Mouse (Mus musculus): ENCODE data around the gene Veph1.

The Veph1 gene

DNA sequence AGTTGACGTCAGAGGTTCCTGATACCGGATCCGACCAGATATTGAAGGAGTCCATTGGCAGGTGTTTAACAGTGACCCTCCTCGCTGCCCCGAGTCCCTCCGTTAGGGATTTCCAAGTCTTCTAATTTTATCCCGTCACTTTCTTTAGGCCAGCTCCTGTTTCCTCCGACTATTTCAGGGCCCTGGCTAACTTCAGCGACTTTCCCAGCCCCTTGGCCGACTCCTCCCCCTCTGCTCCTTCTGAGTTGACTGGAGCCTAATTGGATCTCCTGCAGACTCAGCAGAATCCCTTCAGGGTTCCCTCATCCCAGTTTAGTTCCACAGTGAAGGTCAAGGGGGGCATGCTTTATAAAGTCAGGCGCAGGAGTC, 75.4 kb downstream of the Veph1 start:
- no peak for DNase-seq

DNA sequence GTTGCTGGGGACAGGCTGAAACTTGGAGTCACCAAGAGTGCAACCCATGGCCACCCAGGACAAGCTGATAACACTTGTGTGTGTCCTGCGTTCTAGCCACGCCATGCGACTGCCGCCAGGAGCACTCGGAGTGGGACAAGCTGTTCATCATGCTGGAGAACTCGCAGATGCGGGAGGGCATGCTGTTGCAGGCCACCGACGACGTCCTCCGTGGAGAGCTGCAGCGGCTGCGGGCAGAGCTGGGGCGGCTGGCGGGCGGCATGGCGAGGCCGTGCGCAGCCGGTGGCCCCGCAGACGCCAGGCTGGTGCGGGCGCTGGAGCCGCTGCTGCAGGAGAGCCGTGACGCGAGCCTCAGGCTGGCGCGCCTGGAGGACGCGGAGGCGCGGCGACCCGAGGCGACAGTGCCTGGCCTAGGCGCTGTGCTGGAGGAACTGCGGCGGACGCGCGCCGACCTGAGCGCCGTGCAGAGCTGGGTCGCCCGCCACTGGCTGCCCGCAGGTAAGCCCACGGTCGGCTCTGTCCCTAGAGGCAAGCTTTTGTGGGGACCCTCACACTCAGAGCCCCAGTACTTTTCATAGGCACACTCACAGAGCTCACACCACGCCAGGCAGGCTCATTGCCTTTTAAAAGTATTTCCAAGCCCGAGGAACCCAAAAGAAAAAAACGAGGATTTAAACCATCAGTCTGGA, 75.9 kb downstream of the Veph1 start:
- no peak for DNase-seq

GRCm38 (mm10) chr3:66219655-66220191, 76.9 kb downstream of the Veph1 start, which contains the start of gene Ptx3:
Ptx3 (plus strand) TSS chr3:66219910.
- DNase-seq, result no peak

GRCm38 (mm10) chr3:66215759-66216158, 80.9 kb downstream of the Veph1 start:
- DNase-seq, result no peak

- DNase-seq, result no peak
Observed at GRCm38 (mm10) chr3:66213524-66213923, 83.1 kb downstream of the Veph1 start.

GRCm38 (mm10) chr3:66208836-66209573, 87.6 kb downstream of the Veph1 start:
- no peak for DNase-seq

- no peak for DNase-seq
Observed at GRCm38 (mm10) chr3:66193910-66194562, 102.6 kb downstream of the Veph1 start.

GRCm38 (mm10) chr3:66179647-66180046, 117.0 kb downstream of the Veph1 start:
- DNase-seq, result no peak

DNA sequence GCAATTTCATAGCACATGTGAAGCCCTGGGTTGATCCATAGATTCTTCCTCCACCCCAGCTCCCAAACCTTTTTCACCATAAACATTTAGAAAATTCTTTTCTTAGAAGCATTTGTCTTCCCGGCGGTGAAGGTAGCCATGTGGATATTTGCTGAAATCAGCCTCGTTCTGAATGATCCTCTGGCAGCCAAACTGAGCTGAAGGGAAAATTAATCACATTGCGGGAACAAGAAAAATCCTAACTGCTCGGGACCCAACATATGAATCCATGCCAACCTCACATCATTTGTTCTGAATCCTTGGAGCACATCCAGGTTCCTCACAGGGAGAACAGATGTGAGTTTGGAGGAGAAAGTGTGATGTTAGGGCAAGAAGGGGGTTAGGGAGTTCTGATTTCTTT, 123.7 kb downstream of the Veph1 start:
- DNase-seq, result no peak

DNA sequence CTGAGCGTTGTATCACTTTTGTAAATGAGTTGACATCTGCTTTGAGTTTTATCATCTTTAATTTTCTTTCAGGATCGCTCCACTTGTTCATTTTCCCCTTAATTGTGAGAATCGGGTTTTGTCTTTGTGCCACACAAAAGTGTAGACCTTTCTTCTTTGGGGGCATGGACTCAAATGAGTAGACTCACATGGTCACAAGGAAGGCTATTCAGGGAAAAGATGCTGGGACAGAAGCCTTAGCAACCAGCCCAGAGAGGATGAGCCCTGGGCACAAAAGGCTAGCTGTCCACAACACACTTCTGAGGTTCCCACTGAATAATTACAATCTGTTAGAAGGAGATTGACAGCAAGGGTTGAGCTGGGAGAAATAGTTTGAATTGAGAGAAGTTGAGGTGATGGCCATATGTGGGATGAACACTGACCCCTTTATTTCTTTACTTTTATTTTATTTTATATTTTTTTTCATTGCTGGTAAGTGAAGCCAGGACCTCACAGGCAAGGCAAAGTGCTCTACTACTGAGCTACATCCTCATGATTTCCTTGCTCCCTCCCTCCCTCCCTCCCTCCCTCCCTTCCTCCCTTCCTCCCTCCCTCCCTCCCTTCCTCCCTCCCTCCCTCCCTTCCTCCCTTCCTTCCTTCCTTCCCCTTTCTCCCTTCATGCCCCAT, 126.6 kb downstream of the Veph1 start:
- no peak for DNase-seq

GRCm38 (mm10) chr3:66166606-66167290, 129.9 kb downstream of the Veph1 start:
- no peak for DNase-seq

- DNase-seq, result no peak
Observed at GRCm38 (mm10) chr3:66165026-66165425, 131.6 kb downstream of the Veph1 start.

- DNase-seq, result no peak
Observed at GRCm38 (mm10) chr3:66164585-66164984, 132.1 kb downstream of the Veph1 start.

DNA sequence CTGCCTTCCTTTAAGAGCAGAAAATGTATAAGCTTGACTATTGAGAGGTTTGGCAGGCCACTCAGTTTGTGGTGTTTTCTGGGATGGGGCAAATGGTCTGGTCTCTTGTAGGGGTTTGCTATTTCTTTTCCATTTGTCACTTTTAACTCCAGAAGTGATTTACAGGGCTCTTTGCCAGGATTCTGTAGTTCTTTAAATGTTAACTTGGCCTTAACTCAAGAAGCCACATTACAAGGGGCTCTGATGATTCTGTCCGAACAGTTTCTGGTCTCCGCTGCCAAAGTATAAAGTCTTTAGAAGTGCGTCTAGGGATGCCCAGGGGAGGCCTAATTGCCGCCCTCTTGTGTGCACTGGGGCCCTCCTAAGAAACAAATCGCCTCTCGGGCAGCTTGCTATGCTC, 134.0 kb downstream of the Veph1 start:
- no peak for DNase-seq

DNA sequence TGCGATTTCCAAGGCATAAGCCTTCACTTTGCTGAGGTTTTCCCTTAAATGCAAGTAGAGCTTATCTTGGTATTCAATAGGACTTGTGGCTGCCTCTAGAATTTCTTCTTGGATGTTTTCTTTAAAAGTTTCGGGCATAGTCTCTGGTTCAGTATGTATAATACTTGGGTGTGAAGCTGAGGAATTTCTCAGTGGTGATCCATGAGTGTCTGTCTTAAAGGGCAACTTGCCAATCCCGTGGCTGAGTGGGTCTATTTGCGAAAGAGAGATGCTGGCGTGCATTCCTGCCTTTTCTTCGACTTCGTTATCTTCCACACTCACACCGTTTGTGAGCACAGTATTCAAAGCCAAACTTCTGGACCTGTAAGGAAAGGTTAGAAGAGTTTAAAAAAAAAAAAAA, 138.7 kb downstream of the Veph1 start:
- no peak for DNase-seq

- DNase-seq, result no peak
Observed at GRCm38 (mm10) chr3:66137601-66138000, 159.0 kb downstream of the Veph1 start.

GRCm38 (mm10) chr3:66131264-66131950, 165.2 kb downstream of the Veph1 start:
- DNase-seq, result no peak

DNA sequence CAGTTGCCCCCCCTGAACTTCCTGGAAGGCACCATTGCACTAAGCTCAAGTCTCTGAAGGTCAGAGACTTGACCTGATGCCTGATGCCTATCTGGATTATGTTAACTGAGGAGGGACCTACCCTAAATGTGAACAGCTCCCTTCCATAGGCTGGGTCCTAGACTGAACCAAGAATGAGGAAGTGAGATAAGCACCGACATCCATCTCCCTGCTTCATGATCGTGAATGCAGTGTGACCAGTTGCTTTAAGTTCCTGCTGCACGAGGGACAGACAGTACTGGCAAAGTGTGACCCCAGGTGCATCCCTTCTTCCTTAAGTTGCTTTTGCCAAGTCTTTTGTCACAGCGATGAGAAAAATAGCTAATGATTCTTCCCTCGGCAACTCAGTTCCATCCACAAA, 166.9 kb downstream of the Veph1 start:
- no peak for DNase-seq

DNA sequence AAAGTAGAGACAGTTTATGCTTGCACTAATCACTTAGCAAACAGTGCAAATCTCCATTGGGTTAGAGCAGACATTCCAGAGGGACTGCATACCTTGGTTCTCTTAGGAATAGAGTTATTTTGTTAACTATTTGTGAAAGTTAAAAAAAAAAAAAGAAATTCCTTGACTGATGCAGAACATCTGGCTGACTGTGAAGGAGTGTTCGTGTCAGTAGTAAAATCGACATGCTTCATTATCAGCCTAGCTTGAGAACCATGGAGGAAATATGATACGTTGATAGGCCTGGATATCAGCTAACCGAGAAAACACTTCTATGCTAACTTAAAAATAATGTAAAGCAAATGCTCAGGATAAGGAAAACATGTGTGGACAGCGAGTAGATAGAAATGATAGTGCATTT, 191.1 kb downstream of the Veph1 start:
- DNase-seq, result no peak

GRCm38 (mm10) chr3:66102599-66102932, 194.1 kb downstream of the Veph1 start:
- DNase-seq, result no peak

- no peak for DNase-seq
Observed at GRCm38 (mm10) chr3:66101809-66102598, 194.6 kb downstream of the Veph1 start.

All from cerebellum, adult 8-10 months (tissue).